Mouse (Mus musculus): Measurements from ENCODE around the gene Grasp. TPM values are rescaled to one million over a fixed set of nuclear protein-coding genes. Genes with fewer than 3 reads are reported as not detected.

Gene Grasp
- polyA plus RNA-seq, 1 experiment from 2014 or later, result 2.4 TPM

- Histone ChIP-seq H3K9me3 (no peaks in the 10 kb centered on the region), H3K9ac (no peak overlapping the region), H3K27me3 (peaks cover 8% of the 10 kb centered on the region), H3K4me1 (replicated peaks) (peaks cover 10% of the 10 kb centered on the region), H3K4me2 (no peak overlapping the region), H3K36me3 (peaks cover 7% of the 10 kb centered on the region; the same call in 1 of the 2 replicates), H3K27ac (replicated peaks) (no peak overlapping the region), H3K4me3 (no peak overlapping the region)
- WGBS, result 73% methylated on average over 15 of the region's 15 CpGs
- ATAC-seq (ENCODE audit: low FRiP score, low read depth), result no peak
These were observed 47.5 kb downstream of the Grasp start for GRCm38 (mm10) chr15:101271513-101271912.

GRCm38 (mm10) chr15:101274380-101274779 is 50.4 kb downstream of the Grasp start:
- Histone ChIP-seq H3K27me3 (no peaks in the 10 kb centered on the region), H3K4me2 (no peak overlapping the region), H3K9me3 (no peaks in the 10 kb centered on the region), H3K27ac (replicated peaks) (no peak overlapping the region), H3K36me3 (peaks cover 7% of the 10 kb centered on the region; the same call in 1 of the 2 replicates), H3K4me3 (no peak overlapping the region), H3K4me1 (replicated peaks) (no peaks in the 10 kb centered on the region; the same call in 1 of the 2 replicates), H3K9ac (no peak overlapping the region)
- no peak for ATAC-seq (ENCODE audit: low FRiP score, low read depth)
- WGBS, result 78% methylated on average over 6 of the region's 6 CpGs

GRCm38 (mm10) chr15:101277351-101277899 is 53.4 kb downstream of the Grasp start:
- H3K4me2 ChIP-seq, result no peak overlapping the region
- H3K27me3 ChIP-seq, result no peaks in the 10 kb centered on the region
- no peaks in the 10 kb centered on the region for H3K9me3 ChIP-seq
- H3K27ac ChIP-seq (replicated peaks), result peak overlapping the region; percentile 42
- H3K36me3 ChIP-seq, result peaks cover 7% of the 10 kb centered on the region; the same call in 1 of the 2 replicates
- H3K9ac ChIP-seq, result no peak overlapping the region
- H3K4me3 ChIP-seq, result no peak overlapping the region
- peak; percentile 78 for ATAC-seq (ENCODE audit: low FRiP score, low read depth)
- 22% methylated on average over 11 of the region's 11 CpGs for whole genome bisulfite sequencing
- no peaks in the 10 kb centered on the region; the same call in 1 of the 2 replicates for H3K4me1 ChIP-seq (replicated peaks)

- no peak overlapping the region for H3K27ac ChIP-seq (replicated peaks)
- H3K9ac ChIP-seq, result no peak overlapping the region
- H3K4me1 ChIP-seq (replicated peaks), result peaks cover 9% of the 10 kb centered on the region
- ATAC-seq (ENCODE audit: low FRiP score, low read depth), result no peak
- no peak overlapping the region for H3K4me2 ChIP-seq
- WGBS, result 42% methylated on average over 5 of the region's 5 CpGs
- no peaks in the 10 kb centered on the region for H3K27me3 ChIP-seq
- no peak overlapping the region for H3K4me3 ChIP-seq
- H3K9me3 ChIP-seq, result no peaks in the 10 kb centered on the region
- peaks cover 4% of the 10 kb centered on the region; the same call in 1 of the 2 replicates for H3K36me3 ChIP-seq
These were observed 54.6 kb downstream of the Grasp start for GRCm38 (mm10) chr15:101278589-101278988.

GRCm38 (mm10) chr15:101279430-101279999 is 55.5 kb downstream of the Grasp start:
- H3K4me1 ChIP-seq (replicated peaks), result peaks cover 9% of the 10 kb centered on the region
- H3K27ac ChIP-seq (replicated peaks), result no peak overlapping the region

More at GRCm38 (mm10) chr15:101279430-101279999, 55.5 kb downstream of the Grasp start:
- Histone ChIP-seq H3K4me2 (no peak overlapping the region), H3K27me3 (no peaks in the 10 kb centered on the region), H3K4me3 (no peak overlapping the region), H3K36me3 (no peaks in the 10 kb centered on the region), H3K9me3 (no peaks in the 10 kb centered on the region), H3K9ac (no peak overlapping the region)
- ATAC-seq (ENCODE audit: low FRiP score, low read depth), result no peak
- WGBS, result 73% methylated on average over 12 of the region's 12 CpGs

Small RNA genes lying within 50 kb of the gene (microRNA-seq; reads per million reads assigned to microRNA genes)
- not detected for gene Mir6962

Other genes starting within 250 kb of the Grasp start
- gene Gm47841, start 176.8 kb upstream of the Grasp start, polyA plus RNA-seq (2015; fragmentation: Nextera tagmentation; extraction: Ambion mirVana), result not detected in 2 replicates
- gene Fignl2, start 145.6 kb upstream of the Grasp start, polyA plus RNA-seq (2015; fragmentation: Nextera tagmentation; extraction: Ambion mirVana), result 0.09 and 0.10 TPM in 2 replicates
- not detected in 2 replicates for gene Ankrd33, start 108.4 kb upstream of the Grasp start, polyA plus RNA-seq (2015; fragmentation: Nextera tagmentation; extraction: Ambion mirVana)
- 9.5 and 9.6 TPM in 2 replicates for gene Acvrl1, start 95.7 kb upstream of the Grasp start, polyA plus RNA-seq (2015; fragmentation: Nextera tagmentation; extraction: Ambion mirVana)
- gene Acvr1b, start 50.1 kb upstream of the Grasp start, polyA plus RNA-seq (2015; fragmentation: Nextera tagmentation; extraction: Ambion mirVana), result 21.7 and 24.1 TPM in 2 replicates
- gene Nr4a1, start 30.1 kb downstream of the Grasp start, polyA plus RNA-seq (2015; fragmentation: Nextera tagmentation; extraction: Ambion mirVana), result 6.6 and 6.9 TPM in 2 replicates
- gene Atg101, start 60.1 kb downstream of the Grasp start, polyA plus RNA-seq (2015; fragmentation: Nextera tagmentation; extraction: Ambion mirVana), result 75.5 and 76.5 TPM in 2 replicates
- gene 6030408B16Rik, start 69.0 kb downstream of the Grasp start, polyA plus RNA-seq (2015; fragmentation: Nextera tagmentation; extraction: Ambion mirVana), result 0.31 TPM in 1 of 2 replicates, not detected in the other
- gene Krt80, start 146.0 kb downstream of the Grasp start, polyA plus RNA-seq (2015; fragmentation: Nextera tagmentation; extraction: Ambion mirVana), result 0.06 and 0.13 TPM in 2 replicates
- 1.3 and 1.6 TPM in 2 replicates for gene Krt7, start 186.9 kb downstream of the Grasp start, polyA plus RNA-seq (2015; fragmentation: Nextera tagmentation; extraction: Ambion mirVana)
- gene Krt87, start 214.6 kb downstream of the Grasp start, polyA plus RNA-seq (2015; fragmentation: Nextera tagmentation; extraction: Ambion mirVana), result 0.64 and 0.82 TPM in 2 replicates
- gene Krt88, start 223.6 kb downstream of the Grasp start, polyA plus RNA-seq (2015; fragmentation: Nextera tagmentation; extraction: Ambion mirVana), result not detected in 2 replicates
- not detected in 2 replicates for gene Krt81, start 239.6 kb downstream of the Grasp start, polyA plus RNA-seq (2015; fragmentation: Nextera tagmentation; extraction: Ambion mirVana)
- 0.09 and 0.12 TPM in 2 replicates for gene Krt86, start 249.3 kb downstream of the Grasp start, polyA plus RNA-seq (2015; fragmentation: Nextera tagmentation; extraction: Ambion mirVana)